Mouse (Mus musculus): ENCODE measurements at regions not wholly inside any gene's neighbourhood (a gene's known extent, or its start where the extent isn't known, plus 50 kb on each side); places are given as distances from the start of the nearest gene placed in this dataset.

DNA sequence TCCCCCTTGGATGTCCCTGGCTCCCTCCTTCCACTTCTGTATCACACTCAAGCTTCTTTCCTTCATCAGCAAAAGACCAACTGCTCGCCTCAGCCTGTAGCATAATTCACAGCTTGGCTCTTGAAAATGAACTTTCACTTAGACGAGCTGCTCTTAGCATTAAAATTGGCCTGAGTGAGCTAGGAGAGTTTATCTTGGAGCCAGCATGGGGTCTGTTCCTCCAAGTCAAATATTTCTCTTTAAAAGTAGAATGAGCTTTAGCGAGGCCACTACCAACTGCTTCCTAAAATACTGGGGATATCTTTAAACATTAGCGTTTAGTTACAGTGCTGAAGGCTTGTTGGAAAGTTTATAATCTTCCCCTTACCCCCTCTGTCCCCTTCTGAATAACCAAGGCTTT lies 124.2 kb upstream of the Auts2 start:
- H3K4me2 ChIP-seq (replicated peaks; ENCODE audit: low read depth): no peak overlapping the region
- 51% methylated on average over 4 of the region's 4 CpGs for WGBS

GRCm38 (mm10) chr5:132661266-132661665 lies 118.1 kb upstream of the Auts2 start:
- no peak for TF ChIP-seq CTCF (IDR thresholded peaks at IDR 0.05; ENCODE audit: low read depth)

More for the DNA sequence above, 124.2 kb upstream of the Auts2 start:
- no peak overlapping the region for H3K27ac ChIP-seq (ENCODE audit: low read depth, low read length)
- no peaks in the 10 kb centered on the region for H3K36me3 ChIP-seq (ENCODE audit: control insufficient read depth, insufficient read depth)
- ATAC-seq: no peak
- no peaks in the 10 kb centered on the region for H3K4me1 ChIP-seq (replicated peaks; ENCODE audit: control insufficient read depth, insufficient read depth, low read length)
- no peak overlapping the region for H3K9ac ChIP-seq (ENCODE audit: low read depth, low read length)
- TF ChIP-seq CTCF (IDR thresholded peaks at IDR 0.05; ENCODE audit: low read depth): no peak
- no peak overlapping the region for H3K4me3 ChIP-seq (ENCODE audit: low read depth, low read length)
- H3K9me3 ChIP-seq (ENCODE audit: control insufficient read depth): no peaks in the 10 kb centered on the region
- H3K27me3 ChIP-seq (replicated peaks; ENCODE audit: control insufficient read depth, insufficient read depth, low read length): no peaks in the 10 kb centered on the region

DNA sequence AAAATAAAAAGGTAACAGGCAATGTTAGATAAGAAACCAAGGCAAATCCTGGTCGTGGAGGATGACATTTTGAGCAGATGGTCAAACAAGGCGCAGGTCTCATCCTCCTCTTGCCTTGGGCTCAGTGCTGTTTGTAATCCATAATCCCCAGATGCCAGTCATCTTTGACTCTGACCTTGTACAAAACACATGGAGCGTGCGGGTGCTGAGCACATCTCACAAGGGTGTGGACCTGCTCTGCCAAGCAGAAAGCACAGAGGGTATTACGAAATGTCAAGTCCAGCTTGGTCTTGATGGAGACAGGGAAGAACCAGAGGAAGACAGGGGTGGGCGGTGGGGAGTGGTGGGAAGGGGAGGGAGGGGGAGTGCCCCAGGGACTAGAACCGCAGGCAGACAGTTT lies 116.9 kb upstream of the Auts2 start:
- ATAC-seq: no peak
- no peak overlapping the region for H3K4me3 ChIP-seq (ENCODE audit: low read depth, low read length)
- H3K36me3 ChIP-seq (ENCODE audit: control insufficient read depth, insufficient read depth): no peaks in the 10 kb centered on the region
- no peak overlapping the region for H3K27ac ChIP-seq (ENCODE audit: low read depth, low read length)
- 80% methylated on average over 7 of the region's 7 CpGs for WGBS
- H3K4me2 ChIP-seq (replicated peaks; ENCODE audit: low read depth): no peak overlapping the region
- no peak for TF ChIP-seq CTCF (IDR thresholded peaks at IDR 0.05; ENCODE audit: low read depth)
- H3K27me3 ChIP-seq (replicated peaks; ENCODE audit: control insufficient read depth, insufficient read depth, low read length): no peaks in the 10 kb centered on the region
- no peaks in the 10 kb centered on the region for H3K9me3 ChIP-seq (ENCODE audit: control insufficient read depth)
- H3K9ac ChIP-seq (ENCODE audit: low read depth, low read length): no peak overlapping the region
- no peaks in the 10 kb centered on the region for H3K4me1 ChIP-seq (replicated peaks; ENCODE audit: control insufficient read depth, insufficient read depth, low read length)

More at GRCm38 (mm10) chr5:132661266-132661665, 118.1 kb upstream of the Auts2 start:
- Histone ChIP-seq H3K4me2 (replicated peaks; ENCODE audit: low read depth) (no peak overlapping the region), H3K27me3 (replicated peaks; ENCODE audit: control insufficient read depth, insufficient read depth, low read length) (no peaks in the 10 kb centered on the region), H3K9ac (ENCODE audit: low read depth, low read length) (no peak overlapping the region), H3K4me1 (replicated peaks; ENCODE audit: control insufficient read depth, insufficient read depth, low read length) (no peaks in the 10 kb centered on the region), H3K36me3 (ENCODE audit: control insufficient read depth, insufficient read depth) (no peaks in the 10 kb centered on the region), H3K4me3 (ENCODE audit: low read depth, low read length) (no peak overlapping the region), H3K9me3 (ENCODE audit: control insufficient read depth) (no peaks in the 10 kb centered on the region), H3K27ac (ENCODE audit: low read depth, low read length) (no peak overlapping the region)
- WGBS: 74% methylated on average over 1 of the region's 1 CpGs
- ATAC-seq: no peak

GRCm38 (mm10) chr5:132654382-132654781 lies 111.2 kb upstream of the Auts2 start:
- Histone ChIP-seq H3K4me2 (replicated peaks; ENCODE audit: low read depth) (no peak overlapping the region), H3K4me1 (replicated peaks; ENCODE audit: control insufficient read depth, insufficient read depth, low read length) (no peaks in the 10 kb centered on the region), H3K36me3 (ENCODE audit: control insufficient read depth, insufficient read depth) (no peaks in the 10 kb centered on the region), H3K9me3 (ENCODE audit: control insufficient read depth) (no peaks in the 10 kb centered on the region), H3K4me3 (ENCODE audit: low read depth, low read length) (no peak overlapping the region), H3K9ac (ENCODE audit: low read depth, low read length) (no peak overlapping the region), H3K27ac (ENCODE audit: low read depth, low read length) (no peak overlapping the region), H3K27me3 (replicated peaks; ENCODE audit: control insufficient read depth, insufficient read depth, low read length) (no peaks in the 10 kb centered on the region)
- no peak for TF ChIP-seq CTCF (IDR thresholded peaks at IDR 0.05; ENCODE audit: low read depth)
- no peak for ATAC-seq
- 88% methylated on average over 7 of the region's 7 CpGs for whole genome bisulfite sequencing

- no peaks in the 10 kb centered on the region for H3K9me3 ChIP-seq (ENCODE audit: control insufficient read depth)
- H3K4me3 ChIP-seq (ENCODE audit: low read depth, low read length): no peak overlapping the region
- no peak overlapping the region for H3K9ac ChIP-seq (ENCODE audit: low read depth, low read length)
- no peaks in the 10 kb centered on the region for H3K27me3 ChIP-seq (replicated peaks; ENCODE audit: control insufficient read depth, insufficient read depth, low read length)
- WGBS: 44% methylated on average over 6 of the region's 6 CpGs
- no peak for TF ChIP-seq CTCF (IDR thresholded peaks at IDR 0.05; ENCODE audit: low read depth)
- ATAC-seq: no peak
- H3K36me3 ChIP-seq (ENCODE audit: control insufficient read depth, insufficient read depth): no peaks in the 10 kb centered on the region
- no peak overlapping the region for H3K4me2 ChIP-seq (replicated peaks; ENCODE audit: low read depth)
- H3K4me1 ChIP-seq (replicated peaks; ENCODE audit: control insufficient read depth, insufficient read depth, low read length): no peaks in the 10 kb centered on the region
- no peak overlapping the region for H3K27ac ChIP-seq (ENCODE audit: low read depth, low read length)
Measured at GRCm38 (mm10) chr5:132653694-132654300, 110.7 kb upstream of the Auts2 start.

- no peak overlapping the region for H3K4me2 ChIP-seq (replicated peaks; ENCODE audit: low read depth)
- no peak for ATAC-seq
- no peak overlapping the region for H3K4me3 ChIP-seq (ENCODE audit: low read depth, low read length)
- H3K27ac ChIP-seq (ENCODE audit: low read depth, low read length): no peak overlapping the region
- no peak for TF ChIP-seq CTCF (IDR thresholded peaks at IDR 0.05; ENCODE audit: low read depth)
- no peaks in the 10 kb centered on the region for H3K4me1 ChIP-seq (replicated peaks; ENCODE audit: control insufficient read depth, insufficient read depth, low read length)
- H3K27me3 ChIP-seq (replicated peaks; ENCODE audit: control insufficient read depth, insufficient read depth, low read length): no peaks in the 10 kb centered on the region
- no peaks in the 10 kb centered on the region for H3K9me3 ChIP-seq (ENCODE audit: control insufficient read depth)
- WGBS: 18% methylated on average over 1 of the region's 1 CpGs
- H3K9ac ChIP-seq (ENCODE audit: low read depth, low read length): no peak overlapping the region
- no peaks in the 10 kb centered on the region for H3K36me3 ChIP-seq (ENCODE audit: control insufficient read depth, insufficient read depth)
Measured at GRCm38 (mm10) chr5:132652201-132652600, 109.1 kb upstream of the Auts2 start.

GRCm38 (mm10) chr5:132649771-132650170 lies 106.6 kb upstream of the Auts2 start:
- 51% methylated on average over 7 of the region's 7 CpGs for WGBS
- no peak for ATAC-seq

More at GRCm38 (mm10) chr5:132649771-132650170, 106.6 kb upstream of the Auts2 start:
- Histone ChIP-seq H3K4me1 (replicated peaks; ENCODE audit: control insufficient read depth, insufficient read depth, low read length) (no peaks in the 10 kb centered on the region), H3K4me2 (replicated peaks; ENCODE audit: low read depth) (no peak overlapping the region), H3K27ac (ENCODE audit: low read depth, low read length) (no peak overlapping the region), H3K9me3 (ENCODE audit: control insufficient read depth) (no peaks in the 10 kb centered on the region), H3K27me3 (replicated peaks; ENCODE audit: control insufficient read depth, insufficient read depth, low read length) (no peaks in the 10 kb centered on the region), H3K9ac (ENCODE audit: low read depth, low read length) (no peak overlapping the region), H3K4me3 (ENCODE audit: low read depth, low read length) (no peak overlapping the region), H3K36me3 (ENCODE audit: control insufficient read depth, insufficient read depth) (no peaks in the 10 kb centered on the region)
- no peak for TF ChIP-seq CTCF (IDR thresholded peaks at IDR 0.05; ENCODE audit: low read depth)
